Mouse (Mus musculus) megakaryocyte, embryonic 14.5 days (primary cell): ENCODE data around the gene Cdcp2. TPM values are rescaled to one million over a fixed set of nuclear protein-coding genes. Genes with fewer than 3 reads are reported as not detected.

Source experiments
- H3K27me3 ChIP-seq: replicated peaks from 2 replicates; pipeline ENCODE3; 2012; ENCODE audit warnings: inconsistent platforms
- H3K36me3 ChIP-seq: replicated peaks from 2 replicates; pipeline ENCODE3; 2012; ENCODE audit warnings: low read length, inconsistent platforms, mixed read lengths
- H3K4me1 ChIP-seq: 2 replicates; pipeline ENCODE4 v1.6.1; 2012; ENCODE audit warnings: inconsistent platforms
- H3K4me3 ChIP-seq: replicated peaks from 2 replicates; pipeline ENCODE3; 2012; ENCODE audit warnings: moderate library complexity, mild to moderate bottlenecking, inconsistent platforms
- H3K9me3 ChIP-seq: 2 replicates; pipeline ENCODE4 v1.6.1; 2012; ENCODE audit warnings: inconsistent platforms
- FLI1 ChIP-seq: IDR thresholded peaks from 2 replicates; pipeline ENCODE4 v1.6.1; 2012; ENCODE audit warnings: low read length, inconsistent platforms, mixed read lengths
- GATA1 ChIP-seq: IDR thresholded peaks from 3 replicates; pipeline ENCODE4 v1.6.1; 2012; ENCODE audit warnings: mixed read lengths, low read length, inconsistent platforms, borderline replicate concordance
- polyA plus RNA-seq: library from polyadenylated mRNA; stranded (reverse); fragments of >175 nt; gene quantifications from 2 replicates; pipeline ENCODE4 v1.2.3, GENCODE M21; 2012; ENCODE audit warnings: low replicate concordance; ENCODE audit not compliant: insufficient read depth

Cdcp2 gene
- polyA plus RNA-seq, 1 experiment: not detected

- H3K4me1 ChIP-seq: peaks cover 20% of the 10 kb centered on the region
- H3K4me3 ChIP-seq: no peak overlapping the region
- H3K27me3 ChIP-seq: no peaks in the 10 kb centered on the region
- TF ChIP-seq FLI1 (no peak), GATA1 (no peak)
- no peaks in the 10 kb centered on the region for H3K9me3 ChIP-seq
- H3K36me3 ChIP-seq: peaks cover 97% of the 10 kb centered on the region
These were observed 46.8 kb downstream of the Cdcp2 start for GRCm38 (mm10) chr4:107143511-107143910.

- TF ChIP-seq FLI1: no peak
- TF ChIP-seq GATA1: no peak
- Histone ChIP-seq H3K9me3 (no peaks in the 10 kb centered on the region), H3K27me3 (no peaks in the 10 kb centered on the region), H3K4me1 (peaks cover 7% of the 10 kb centered on the region; the same call in 1 of the 2 replicates), H3K4me3 (no peak overlapping the region), H3K36me3 (peaks cover 85% of the 10 kb centered on the region)
These were observed 54.3 kb downstream of the Cdcp2 start for GRCm38 (mm10) chr4:107150991-107151390.

GRCm38 (mm10) chr4:107152571-107152970 is 55.9 kb downstream of the Cdcp2 start:
- TF ChIP-seq FLI1: no peak
- Histone ChIP-seq H3K27me3 (no peaks in the 10 kb centered on the region), H3K9me3 (no peaks in the 10 kb centered on the region), H3K4me1 (peaks cover 10% of the 10 kb centered on the region; the same call in 1 of the 2 replicates), H3K4me3 (no peak overlapping the region), H3K36me3 (peaks cover 84% of the 10 kb centered on the region)

GRCm38 (mm10) chr4:107156983-107157401 is 60.3 kb downstream of the Cdcp2 start:
- peaks cover 92% of the 10 kb centered on the region for H3K36me3 ChIP-seq
- H3K27me3 ChIP-seq: no peaks in the 10 kb centered on the region
- H3K9me3 ChIP-seq: no peaks in the 10 kb centered on the region
- TF ChIP-seq GATA1 (no peak), FLI1 (no peak)
- H3K4me1 ChIP-seq: peaks cover 21% of the 10 kb centered on the region
- H3K4me3 ChIP-seq: no peak overlapping the region

- no peaks in the 10 kb centered on the region for H3K9me3 ChIP-seq
- H3K36me3 ChIP-seq: peaks cover 97% of the 10 kb centered on the region
- TF ChIP-seq GATA1 (no peak), FLI1 (no peak)
- no peak overlapping the region for H3K4me3 ChIP-seq
- peaks cover 23% of the 10 kb centered on the region for H3K4me1 ChIP-seq
- H3K27me3 ChIP-seq: no peaks in the 10 kb centered on the region
These were observed 62.6 kb downstream of the Cdcp2 start for GRCm38 (mm10) chr4:107159166-107159773.

- TF ChIP-seq FLI1: no peak
- TF ChIP-seq GATA1: 0 out of 3 replicates have a peak, but pooled peaks have one; percentile 4
- Histone ChIP-seq H3K4me1 (peaks cover 23% of the 10 kb centered on the region), H3K27me3 (no peaks in the 10 kb centered on the region), H3K4me3 (no peak overlapping the region), H3K36me3 (peaks cover 97% of the 10 kb centered on the region), H3K9me3 (no peaks in the 10 kb centered on the region)
These were observed 63.5 kb downstream of the Cdcp2 start for GRCm38 (mm10) chr4:107160181-107160580.

Other genes with a start within 250 kb of the Cdcp2 start
- 179 and 200 TPM in 2 replicates for gene Ssbp3, start 186.2 kb upstream of the Cdcp2 start, polyA plus RNA-seq
- 17.7 and 23.7 TPM in 2 replicates for gene Mrpl37, start 30.0 kb upstream of the Cdcp2 start, polyA plus RNA-seq
- 1.4 and 2.3 TPM in 2 replicates for gene Cyb5rl, start 29.9 kb upstream of the Cdcp2 start, polyA plus RNA-seq
- 147 and 205 TPM in 2 replicates for gene Tmem59, start 81.5 kb downstream of the Cdcp2 start, polyA plus RNA-seq
- gene Tceanc2, start 82.2 kb downstream of the Cdcp2 start, polyA plus RNA-seq: 31.3 and 34.2 TPM in 2 replicates
- gene Ldlrad1, start 112.3 kb downstream of the Cdcp2 start, polyA plus RNA-seq: 0.17 and 1.7 TPM in 2 replicates
- 9.1 and 10.7 TPM in 2 replicates for gene Lrrc42, start 156.6 kb downstream of the Cdcp2 start, polyA plus RNA-seq
- gene Hspb11, start 156.7 kb downstream of the Cdcp2 start, polyA plus RNA-seq: 5.7 and 19.6 TPM in 2 replicates
- gene Dio1, start 210.3 kb downstream of the Cdcp2 start, polyA plus RNA-seq: not detected in 2 replicates
- 3.1 and 16.3 TPM in 2 replicates for gene Yipf1, start 217.5 kb downstream of the Cdcp2 start, polyA plus RNA-seq